Mouse (Mus musculus): ENCODE data around the gene Clcn1.

DNA sequence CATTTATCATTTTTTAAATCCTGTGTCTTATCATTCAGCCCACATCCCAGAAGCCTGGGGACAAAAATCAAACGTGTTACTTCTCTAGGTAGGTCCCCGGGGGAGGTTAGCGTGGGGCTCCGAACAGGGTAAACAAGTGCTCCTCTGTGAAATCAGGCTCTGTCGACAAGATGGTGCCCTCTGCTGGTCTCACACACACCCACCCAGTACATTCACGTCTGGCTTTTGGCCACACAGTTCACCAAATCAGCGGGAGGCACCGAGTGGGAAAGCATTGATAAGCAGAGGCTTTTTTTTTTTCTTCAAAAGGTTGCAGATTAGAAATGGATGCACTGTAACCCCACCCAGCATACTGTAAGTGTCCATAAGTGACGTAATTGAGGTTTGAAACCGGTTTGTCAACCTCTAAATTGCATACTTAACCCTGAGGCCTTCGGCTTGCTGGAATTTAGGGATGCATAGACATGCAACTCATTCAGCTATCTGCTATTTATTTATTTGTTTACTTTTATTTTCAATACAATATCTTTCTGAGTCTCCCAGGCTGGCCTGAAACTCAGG lies 29.1 kb upstream of the Clcn1 start:
- 0 out of 2 replicates have a peak, but pooled peaks have one; percentile 11 for TF ChIP-seq CTCF (IDR thresholded peaks at IDR 0.05; ENCODE audit: low read depth, low read length)
- TF ChIP-seq POLR2A (IDR thresholded peaks at IDR 0.05; ENCODE audit: borderline replicate concordance, low read depth, low read length): no peak

All from bone marrow macrophage, adult 2 months (primary cell).